Mouse (Mus musculus) kidney, embryonic 15.5 days (tissue): ENCODE measurements around the gene Usf3. TPM values are rescaled to one million over a fixed set of nuclear protein-coding genes. Genes with fewer than 3 reads are reported as not detected.

Experiments used
- ATAC-seq: fragments of 200-750 bp; cut with Nextera tagmentation; replicated peaks from 2 replicates; pipeline ENCODE4 v1.8.0; 2017; ENCODE audit warnings: moderate TSS enrichment; ENCODE audit not compliant: low FRiP score
- H3K27ac ChIP-seq: fragments of 300-500 bp; sonication (generic); 2 replicates; pipeline ENCODE4 v1.5.1; 2015; ENCODE audit warnings: mild to moderate bottlenecking, inconsistent platforms
- H3K27me3 ChIP-seq: fragments of 300-500 bp; sonication (generic); 2 replicates; pipeline ENCODE4 v1.6.1; 2015; ENCODE audit warnings: inconsistent platforms
- H3K36me3 ChIP-seq: fragments of 300-500 bp; sonication (generic); 2 replicates; pipeline ENCODE4 v1.6.1; 2015; ENCODE audit warnings: inconsistent platforms
- H3K4me1 ChIP-seq: fragments of 300-500 bp; sonication (generic); 2 replicates; pipeline ENCODE4 v1.6.1; 2015; ENCODE audit warnings: inconsistent platforms
- H3K4me2 ChIP-seq: fragments of 300-500 bp; sonication (generic); 2 replicates; pipeline ENCODE4 v1.6.1; 2015; ENCODE audit warnings: moderate library complexity, mild to moderate bottlenecking, inconsistent platforms
- H3K4me3 ChIP-seq: fragments of 300-500 bp; sonication (generic); replicated peaks from 2 replicates; pipeline ENCODE4 v1.5.1; 2015; ENCODE audit warnings: mild to moderate bottlenecking, inconsistent platforms
- H3K9ac ChIP-seq: fragments of 300-500 bp; sonication (generic); 2 replicates; pipeline ENCODE4 v1.6.1; 2015; ENCODE audit warnings: mild to moderate bottlenecking, inconsistent platforms
- H3K9me3 ChIP-seq: fragments of 300-500 bp; sonication (generic); replicated peaks from 2 replicates; pipeline ENCODE4 v1.6.1; 2016; ENCODE audit warnings: inconsistent platforms
- WGBS: fragments of 180-500 bp; shearing (Covaris S2); methylation state at CpG from one replicate; pipeline ENCODE4 v1.1.7; 2015; ENCODE audit warnings: mixed read lengths; 5-methylcytosine and 5-hydroxymethylcytosine counted together
- polyA plus RNA-seq: library from polyadenylated mRNA; unstranded; fragments of >200 nt; fragmentation: Nextera tagmentation; extraction: Ambion mirVana; gene quantifications from 2 replicates; pipeline ENCODE4 v1.2.1, GENCODE M21; 2015

The Usf3 gene
- polyA plus RNA-seq, 1 experiment from 2014 or later = 3.3 TPM

GRCm38 (mm10) chr16:44243323-44243722 is 70.3 kb downstream of the Usf3 start:
- H3K9me3 ChIP-seq = no peaks in the 10 kb centered on the region
- WGBS = 64% methylated on average over 7 of the region's 7 CpGs
- no peak overlapping the region for H3K9ac ChIP-seq
- no peaks in the 10 kb centered on the region for H3K36me3 ChIP-seq
- H3K27me3 ChIP-seq = no peaks in the 10 kb centered on the region
- H3K4me3 ChIP-seq = no peak overlapping the region
- ATAC-seq = no peak
- no peak overlapping the region for H3K27ac ChIP-seq
- no peak overlapping the region for H3K4me2 ChIP-seq
- H3K4me1 ChIP-seq = 0 out of 2 replicates have a peak, but pooled peaks cover 2% of the 10 kb centered on the region

GRCm38 (mm10) chr16:44249985-44250384 is 76.9 kb downstream of the Usf3 start:
- Histone ChIP-seq H3K27ac (no peak overlapping the region), H3K4me3 (no peak overlapping the region), H3K36me3 (no peaks in the 10 kb centered on the region), H3K9ac (no peak overlapping the region), H3K9me3 (no peaks in the 10 kb centered on the region), H3K27me3 (no peaks in the 10 kb centered on the region), H3K4me1 (no peaks in the 10 kb centered on the region), H3K4me2 (no peak overlapping the region)
- whole genome bisulfite sequencing = 79% methylated on average over 10 of the region's 10 CpGs
- no peak for ATAC-seq

- 94% methylated on average over 3 of the region's 3 CpGs for WGBS
- H3K4me1 ChIP-seq = no peaks in the 10 kb centered on the region
- no peaks in the 10 kb centered on the region for H3K36me3 ChIP-seq
- H3K4me3 ChIP-seq = no peak overlapping the region
- no peak overlapping the region for H3K4me2 ChIP-seq
- H3K9me3 ChIP-seq = no peaks in the 10 kb centered on the region
- no peak overlapping the region for H3K9ac ChIP-seq
- no peak for ATAC-seq
- no peak overlapping the region for H3K27ac ChIP-seq
- H3K27me3 ChIP-seq = no peaks in the 10 kb centered on the region
Observed at GRCm38 (mm10) chr16:44252735-44253134, 79.7 kb downstream of the Usf3 start.

- no peak overlapping the region for H3K4me2 ChIP-seq
- H3K4me1 ChIP-seq = no peaks in the 10 kb centered on the region
- 75% methylated on average over 7 of the region's 7 CpGs for WGBS
- H3K27me3 ChIP-seq = no peaks in the 10 kb centered on the region
- H3K27ac ChIP-seq = no peak overlapping the region
- no peaks in the 10 kb centered on the region for H3K36me3 ChIP-seq
- no peak overlapping the region for H3K9ac ChIP-seq
- H3K9me3 ChIP-seq = no peaks in the 10 kb centered on the region
- no peak overlapping the region for H3K4me3 ChIP-seq
- ATAC-seq = no peak
Observed at GRCm38 (mm10) chr16:44253797-44254634, 81.0 kb downstream of the Usf3 start.

- ATAC-seq = peak; percentile 75; the same call in 1 of the 2 replicates
- no peak overlapping the region for H3K27ac ChIP-seq
- H3K4me2 ChIP-seq = no peak overlapping the region
- no peak overlapping the region for H3K9ac ChIP-seq
- 71% methylated on average over 7 of the region's 7 CpGs for WGBS
- no peaks in the 10 kb centered on the region for H3K9me3 ChIP-seq
- no peak overlapping the region for H3K4me3 ChIP-seq
- H3K27me3 ChIP-seq = no peaks in the 10 kb centered on the region
- no peaks in the 10 kb centered on the region for H3K36me3 ChIP-seq
- no peaks in the 10 kb centered on the region for H3K4me1 ChIP-seq
Observed at GRCm38 (mm10) chr16:44254698-44255097, 81.7 kb downstream of the Usf3 start.

GRCm38 (mm10) chr16:44257476-44257875 is 84.4 kb downstream of the Usf3 start:
- H3K9me3 ChIP-seq = no peaks in the 10 kb centered on the region
- H3K27ac ChIP-seq = no peak overlapping the region
- no peaks in the 10 kb centered on the region for H3K4me1 ChIP-seq
- H3K4me2 ChIP-seq = no peak overlapping the region
- no peaks in the 10 kb centered on the region for H3K27me3 ChIP-seq
- no peak overlapping the region for H3K4me3 ChIP-seq
- H3K9ac ChIP-seq = no peak overlapping the region
- WGBS = 91% methylated on average over 3 of the region's 3 CpGs
- ATAC-seq = no peak
- no peaks in the 10 kb centered on the region for H3K36me3 ChIP-seq

GRCm38 (mm10) chr16:44264916-44265315 is 91.9 kb downstream of the Usf3 start:
- no peaks in the 10 kb centered on the region for H3K27me3 ChIP-seq
- 88% methylated on average over 2 of the region's 2 CpGs for WGBS
- H3K9me3 ChIP-seq = no peaks in the 10 kb centered on the region
- H3K4me2 ChIP-seq = no peak overlapping the region
- H3K27ac ChIP-seq = no peak overlapping the region
- H3K4me3 ChIP-seq = no peak overlapping the region
- no peaks in the 10 kb centered on the region for H3K36me3 ChIP-seq
- H3K4me1 ChIP-seq = peaks cover 5% of the 10 kb centered on the region; the same call in 1 of the 2 replicates
- no peak for ATAC-seq
- no peak overlapping the region for H3K9ac ChIP-seq

GRCm38 (mm10) chr16:44265562-44265961 is 92.5 kb downstream of the Usf3 start:
- no peak overlapping the region for H3K27ac ChIP-seq
- H3K9me3 ChIP-seq = no peaks in the 10 kb centered on the region
- H3K4me3 ChIP-seq = no peak overlapping the region
- no peaks in the 10 kb centered on the region for H3K36me3 ChIP-seq
- ATAC-seq = no peak
- no peaks in the 10 kb centered on the region for H3K27me3 ChIP-seq
- H3K4me1 ChIP-seq = peaks cover 5% of the 10 kb centered on the region; the same call in 1 of the 2 replicates
- no peak overlapping the region for H3K4me2 ChIP-seq
- H3K9ac ChIP-seq = no peak overlapping the region
- WGBS = 88% methylated on average over 6 of the region's 6 CpGs

- Histone ChIP-seq H3K9me3 (no peaks in the 10 kb centered on the region), H3K4me1 (peaks cover 15% of the 10 kb centered on the region), H3K4me2 (no peak overlapping the region), H3K9ac (no peak overlapping the region), H3K36me3 (no peaks in the 10 kb centered on the region), H3K4me3 (no peak overlapping the region), H3K27me3 (no peaks in the 10 kb centered on the region), H3K27ac (no peak overlapping the region)
- WGBS = 90% methylated on average over 7 of the region's 7 CpGs
- no peak for ATAC-seq
Observed at GRCm38 (mm10) chr16:44268541-44269215, 95.6 kb downstream of the Usf3 start.

- H3K4me3 ChIP-seq = no peak overlapping the region
- 52% methylated on average over 6 of the region's 6 CpGs for WGBS
- H3K27me3 ChIP-seq = no peaks in the 10 kb centered on the region
- H3K9ac ChIP-seq = no peak overlapping the region
- no peaks in the 10 kb centered on the region for H3K9me3 ChIP-seq
- no peaks in the 10 kb centered on the region for H3K36me3 ChIP-seq
- H3K4me2 ChIP-seq = no peak overlapping the region
- H3K4me1 ChIP-seq = peaks cover 15% of the 10 kb centered on the region
- ATAC-seq = no peak
- peak overlapping the region; percentile 78 for H3K27ac ChIP-seq
Observed at GRCm38 (mm10) chr16:44269578-44269977, 96.5 kb downstream of the Usf3 start.

GRCm38 (mm10) chr16:44270606-44271005 is 97.6 kb downstream of the Usf3 start:
- no peaks in the 10 kb centered on the region for H3K27me3 ChIP-seq
- no peak overlapping the region for H3K4me3 ChIP-seq
- 26% methylated on average over 5 of the region's 5 CpGs for WGBS
- ATAC-seq = peak; percentile 54
- no peak overlapping the region for H3K9ac ChIP-seq
- no peaks in the 10 kb centered on the region for H3K9me3 ChIP-seq
- H3K36me3 ChIP-seq = no peaks in the 10 kb centered on the region
- H3K27ac ChIP-seq = peak overlapping the region; percentile 78
- no peak overlapping the region for H3K4me2 ChIP-seq
- H3K4me1 ChIP-seq = peaks cover 15% of the 10 kb centered on the region

- no peak for ATAC-seq
- WGBS = 68% methylated on average over 9 of the region's 9 CpGs
- Histone ChIP-seq H3K27ac (peak overlapping the region; percentile 78), H3K9me3 (no peaks in the 10 kb centered on the region), H3K36me3 (no peaks in the 10 kb centered on the region), H3K27me3 (no peaks in the 10 kb centered on the region), H3K4me3 (no peak overlapping the region), H3K9ac (no peak overlapping the region), H3K4me1 (peaks cover 15% of the 10 kb centered on the region), H3K4me2 (no peak overlapping the region)
Observed at GRCm38 (mm10) chr16:44271371-44272038, 98.5 kb downstream of the Usf3 start.
